Mouse (Mus musculus) brain, embryonic 14.5 days (tissue): ENCODE results near the gene Serpinb9b.

Source experiments
- CTCF ChIP-seq: fragments of 200-500 bp; IDR thresholded peaks from 2 replicates; pipeline ENCODE4 v1.5.1; 2012; ENCODE audit warnings: inconsistent platforms, mild to moderate bottlenecking, moderate library complexity, borderline replicate concordance; ENCODE audit not compliant: insufficient read depth, insufficient read length; ENCODE audit errors: extremely low read depth
- POLR2A ChIP-seq: fragments of 200-500 bp; IDR thresholded peaks from 2 replicates; pipeline ENCODE4 v1.6.1; 2012; ENCODE audit warnings: mild to moderate bottlenecking, inconsistent platforms, borderline replicate concordance; ENCODE audit not compliant: poor library complexity, insufficient read depth, insufficient read length, severe bottlenecking; ENCODE audit errors: extremely low read depth

DNA sequence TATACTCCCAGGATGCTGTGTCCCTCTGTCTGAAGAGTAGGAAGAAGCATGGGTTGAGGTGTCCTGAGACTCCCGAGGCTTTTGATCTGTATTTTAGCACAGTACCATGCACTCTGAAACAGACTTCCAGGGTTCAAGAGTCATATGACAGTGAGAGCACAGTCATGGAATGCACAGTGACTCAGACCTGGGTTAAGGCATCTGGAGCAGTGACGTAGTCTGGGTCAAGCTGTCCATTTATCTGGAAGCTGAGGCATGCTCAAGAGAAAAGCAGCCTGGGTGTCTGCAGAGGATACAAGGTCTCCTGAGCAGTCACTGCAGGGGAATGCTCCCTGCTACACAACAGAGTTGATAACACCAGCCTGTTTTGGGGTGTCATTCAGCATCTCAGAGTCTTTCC lies 1.3 kb downstream of the Serpinb9b start:
- TF ChIP-seq POLR2A (no peak), CTCF (no peak)
